Mouse (Mus musculus) frontal cortex, postnatal 25 days (tissue): ENCODE results near the gene Unc80.

Experiments used
- DNase-seq, 2 experiments: peaks; one replicate each; pipeline ENCODE4 v3.0.0; 2022; ENCODE audit warnings: low spot score in 2 of 2

Gene Unc80

GRCm38 (mm10) chr1:66704523-66704922 is 236.4 kb downstream of the Unc80 start:
- DNase-seq = no peak

DNA sequence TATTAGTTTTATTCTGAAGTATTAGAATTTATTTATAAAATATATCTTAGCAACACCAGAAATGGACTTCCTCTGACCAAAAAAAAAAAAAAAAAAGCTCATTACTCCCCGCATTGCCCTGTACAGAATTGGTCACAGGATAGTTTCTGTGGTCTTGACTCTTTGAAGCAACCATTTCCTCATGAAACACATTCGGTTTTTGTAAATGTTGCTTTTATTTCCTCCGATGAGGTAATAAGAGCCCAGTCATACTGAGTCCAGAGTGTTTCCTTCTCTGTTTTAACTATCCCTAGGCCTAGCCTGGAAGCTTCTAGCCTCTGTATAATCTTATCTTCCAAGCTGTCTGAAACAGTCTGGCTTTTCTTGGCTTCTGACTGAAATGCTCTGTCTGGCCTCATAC is 244.7 kb downstream of the Unc80 start:
- DNase-seq = no peak

DNA sequence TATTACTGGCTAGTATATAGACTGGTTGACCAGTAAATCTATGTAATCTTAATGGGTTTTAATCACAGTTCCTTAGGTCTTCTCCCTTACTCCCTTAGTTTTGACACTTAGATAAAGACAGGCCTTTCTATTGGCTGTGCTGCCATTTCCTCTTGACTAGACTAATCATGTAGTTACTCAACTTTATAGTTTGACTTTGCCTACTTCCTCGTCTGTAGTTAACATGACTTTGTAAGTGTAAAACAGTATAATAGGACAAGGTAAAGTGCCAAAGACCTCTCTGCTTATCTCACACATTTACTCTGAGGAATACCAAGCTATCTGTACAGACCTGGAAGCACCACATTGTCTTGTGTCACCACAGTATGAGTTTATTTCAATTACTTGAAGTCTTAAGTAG is 262.4 kb downstream of the Unc80 start:
- no peak for DNase-seq
